Mouse (Mus musculus) forebrain, embryonic 14.5 days (tissue): ENCODE results near the gene Nup93. TPM values are rescaled to one million over a fixed set of nuclear protein-coding genes. Genes with fewer than 3 reads are reported as not detected.
"Not testable (repeated sequence)": the region's sequence is repeated elsewhere in the genome, so short reads cannot be mapped to it uniquely, and the experiment has no call there.

Experiments used
- ATAC-seq: fragments of 200-750 bp; cut with Nextera tagmentation; 2 replicates; pipeline ENCODE4 v1.8.0; 2017; ENCODE audit warnings: mild to moderate bottlenecking, moderate library complexity
- DNase-seq: peaks from one replicate; pipeline ENCODE4 v3.0.0-alpha.2; 2015; ENCODE audit warnings: low spot score
- H3K27ac ChIP-seq: fragments of 300-500 bp; sonication (generic); 2 replicates; pipeline ENCODE4 v1.5.1; 2014; ENCODE audit warnings: low read depth, mild to moderate bottlenecking, control low read depth, low read length, moderate library complexity
- H3K27me3 ChIP-seq: fragments of 300-500 bp; sonication (generic); replicated peaks from 2 replicates; pipeline ENCODE4 v1.6.1; 2014; ENCODE audit warnings: low read length, control low read depth, mixed read lengths; ENCODE audit not compliant: control insufficient read depth, insufficient read depth
- H3K36me3 ChIP-seq: fragments of 300-500 bp; sonication (generic); 2 replicates; pipeline ENCODE4 v1.6.1; 2014; ENCODE audit warnings: low read length, control low read depth; ENCODE audit not compliant: control insufficient read depth, insufficient read depth
- H3K4me1 ChIP-seq: fragments of 300-500 bp; sonication (generic); 2 replicates; pipeline ENCODE4 v1.6.1; 2014; ENCODE audit warnings: antibody characterized with exemption, low read length, control low read depth; ENCODE audit not compliant: control insufficient read depth, insufficient read depth
- H3K4me2 ChIP-seq: fragments of 300-500 bp; sonication (generic); 2 replicates; pipeline ENCODE4 v1.6.1; 2014; ENCODE audit warnings: mild to moderate bottlenecking, control low read depth, low read length
- H3K4me3 ChIP-seq: fragments of 300-500 bp; sonication (generic); 2 replicates; pipeline ENCODE4 v1.5.1; 2014; ENCODE audit warnings: low read depth, low read length, control low read depth
- H3K9ac ChIP-seq: fragments of 300-500 bp; sonication (generic); 2 replicates; pipeline ENCODE4 v1.6.1; 2014; ENCODE audit warnings: mild to moderate bottlenecking, low read length, control low read depth, moderate library complexity
- H3K9me3 ChIP-seq: fragments of 300-500 bp; sonication (generic); replicated peaks from 2 replicates; pipeline ENCODE4 v1.6.1; 2016; ENCODE audit warnings: low read length, control low read depth, mixed read lengths; ENCODE audit not compliant: control insufficient read depth
- WGBS: fragments of 180-500 bp; shearing (Covaris S2); extraction: QIAGEN DNeasy Blood & Tissue Kit; methylation state at CpG from one replicate; pipeline ENCODE4 v1.1.7; 2014; 5-methylcytosine and 5-hydroxymethylcytosine counted together
- polyA plus RNA-seq: library from polyadenylated mRNA; unstranded; fragments of >200 nt; fragmentation: Nextera tagmentation; extraction: Ambion mirVana; gene quantifications from 2 replicates; pipeline ENCODE4 v1.2.1, GENCODE M21; 2014

Gene Nup93
- polyA plus RNA-seq: 65.2 and 72.6 TPM in 2 replicates

DNA sequence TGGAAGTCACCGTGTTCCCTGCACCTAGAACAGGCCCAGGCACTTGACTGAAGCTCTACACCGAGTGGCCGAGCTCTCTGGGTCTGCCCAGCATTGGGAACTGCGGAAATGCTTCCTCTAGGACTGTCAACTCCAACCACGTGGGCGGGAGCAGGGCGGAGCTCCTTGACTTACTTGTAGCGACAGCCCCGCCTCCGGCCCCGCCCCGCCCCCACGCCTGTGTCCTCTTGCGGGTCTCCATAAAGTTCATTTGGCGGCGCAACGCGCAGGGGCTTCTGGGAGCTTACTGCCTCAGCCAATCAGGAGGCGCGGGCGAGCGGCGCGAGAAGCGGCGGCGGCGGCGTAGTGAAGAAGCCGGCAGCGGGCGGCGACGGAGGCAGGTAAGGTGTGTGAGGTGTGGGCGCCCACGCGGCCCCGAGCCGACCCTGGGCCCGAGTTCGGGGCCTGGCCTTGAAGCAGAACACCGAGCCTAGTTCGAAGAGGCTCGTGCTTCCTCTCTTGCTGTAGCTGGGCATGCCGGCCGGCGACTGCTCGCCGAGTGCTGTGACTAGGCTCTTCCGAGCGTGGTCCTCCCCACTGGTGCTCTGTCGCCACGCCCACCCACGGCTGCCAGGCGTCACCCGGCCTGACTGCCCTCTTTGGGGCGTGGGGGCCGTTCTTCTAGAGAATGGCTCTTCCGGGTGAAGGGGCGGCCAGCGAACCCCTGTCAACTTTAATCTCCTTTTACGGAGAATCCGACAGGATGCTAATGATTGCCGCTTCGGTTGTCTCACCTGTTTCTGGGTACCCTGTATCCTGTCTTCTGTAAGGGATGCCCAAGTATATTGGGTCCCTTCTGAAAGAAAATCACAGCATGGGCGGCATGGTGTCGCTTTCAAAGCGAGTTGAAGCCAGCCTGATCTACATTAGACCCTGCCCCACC is at the start of gene Nup93:
Nup93 (plus strand) TSS at position 313 of the 922 bp plus-strand sequence.
- H3K27ac ChIP-seq: 0 out of 2 replicates have a peak within 1 kb of the TSS, but pooled peaks have one; percentile 3
- WGBS: under 1% methylated on average over 66 of the region's 68 CpGs
- DNase-seq: peak; percentile 99
- H3K4me1 ChIP-seq: peaks cover 11% of the 10 kb centered on the region; the same call in 1 of the 2 replicates
- peak within 1 kb of the TSS; percentile 63 for H3K9ac ChIP-seq
- no peaks in the 10 kb centered on the region for H3K36me3 ChIP-seq
- H3K4me3 ChIP-seq: peak within 1 kb of the TSS; percentile 48
- no peaks in the 10 kb centered on the region for H3K9me3 ChIP-seq
- H3K4me2 ChIP-seq: peak within 1 kb of the TSS; percentile 68
- ATAC-seq: peak; percentile 98
- no peaks in the 10 kb centered on the region for H3K27me3 ChIP-seq

DNA sequence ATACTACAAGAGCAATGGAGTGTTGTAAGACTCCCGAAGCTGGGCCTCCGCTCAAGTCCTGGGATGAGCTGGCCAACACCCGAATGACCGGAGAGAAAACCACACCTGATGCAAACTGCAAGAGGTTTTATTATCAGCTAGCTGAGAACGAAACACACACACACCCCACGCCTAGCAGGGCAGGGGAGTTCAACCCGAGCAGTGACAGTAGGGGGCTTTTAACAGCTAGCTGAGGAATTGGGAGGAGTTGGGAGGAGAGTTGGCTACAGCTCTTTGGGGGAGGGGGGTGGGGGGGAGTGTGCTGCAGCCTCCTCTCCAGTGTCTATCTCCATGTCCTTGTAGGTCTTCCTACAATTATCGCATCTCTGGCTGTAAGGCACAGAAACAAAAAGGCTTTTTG is 48.6 kb upstream of the Nup93 start:
- not testable (repeated sequence) for H3K36me3 ChIP-seq, H3K4me1 ChIP-seq, H3K4me2 ChIP-seq, H3K27ac ChIP-seq, ATAC-seq, DNase-seq, H3K9me3 ChIP-seq, H3K27me3 ChIP-seq, H3K4me3 ChIP-seq, H3K9ac ChIP-seq
- WGBS: 73% methylated on average over 8 of the region's 8 CpGs

DNA sequence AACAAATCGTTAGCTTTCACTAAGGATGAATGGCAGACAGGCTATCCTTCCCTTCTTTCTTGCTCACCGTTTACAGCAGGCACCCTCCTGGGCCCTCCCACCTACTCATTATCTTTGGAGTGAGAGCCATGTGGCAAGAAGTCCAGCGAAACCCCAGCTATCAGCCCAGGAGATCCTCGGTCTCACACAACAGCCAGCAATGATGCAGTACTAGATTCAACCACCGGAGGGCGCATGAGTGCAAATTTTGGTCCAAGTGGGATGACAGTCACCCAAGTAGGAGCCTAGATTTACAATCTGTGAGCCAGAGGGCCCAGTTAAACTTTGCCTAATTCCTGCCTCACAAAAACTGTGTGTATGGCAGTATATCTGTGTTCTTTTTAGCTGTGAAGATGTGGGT is 47.1 kb upstream of the Nup93 start:
- H3K4me1 ChIP-seq: peaks cover 7% of the 10 kb centered on the region
- no peak overlapping the region for H3K9ac ChIP-seq
- no peaks in the 10 kb centered on the region for H3K9me3 ChIP-seq
- WGBS: 2% methylated on average over 6 of the region's 6 CpGs
- H3K27ac ChIP-seq: no peak overlapping the region
- no peaks in the 10 kb centered on the region for H3K36me3 ChIP-seq
- peaks cover 16% of the 10 kb centered on the region for H3K27me3 ChIP-seq
- ATAC-seq: peak; percentile 63
- peak; percentile 88 for DNase-seq
- 0 out of 2 replicates have a peak overlapping the region, but pooled peaks have one; percentile 23 for H3K4me2 ChIP-seq
- H3K4me3 ChIP-seq: no peak overlapping the region

DNA sequence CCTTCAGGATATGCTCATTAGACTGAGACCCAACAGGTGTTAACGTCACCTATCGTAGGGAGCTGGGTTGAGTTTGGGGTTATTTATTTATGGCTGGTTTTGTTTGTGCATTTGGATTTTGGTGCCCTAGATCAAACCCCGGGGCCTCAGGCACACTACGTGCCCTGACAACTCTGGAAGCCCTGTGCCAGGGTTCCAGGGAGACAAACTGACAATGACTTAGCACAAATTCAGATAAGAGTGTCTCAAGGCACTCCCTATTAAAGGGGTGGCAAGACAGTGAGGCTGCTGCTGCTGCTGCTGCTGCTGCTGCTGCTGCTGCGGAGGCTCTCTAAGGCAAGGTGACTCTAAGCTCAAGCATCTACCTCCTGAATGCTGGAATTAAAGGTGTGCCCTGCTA is 44.8 kb upstream of the Nup93 start:
- H3K9me3 ChIP-seq: no peaks in the 10 kb centered on the region
- H3K9ac ChIP-seq: no peak overlapping the region
- no peaks in the 10 kb centered on the region for H3K36me3 ChIP-seq
- no peak overlapping the region for H3K4me3 ChIP-seq
- peaks cover 29% of the 10 kb centered on the region for H3K27me3 ChIP-seq
- no peak overlapping the region for H3K27ac ChIP-seq
- H3K4me2 ChIP-seq: no peak overlapping the region
- ATAC-seq (no peak), DNase-seq (no peak)
- WGBS: 92% methylated on average over 5 of the region's 5 CpGs
- peaks cover 15% of the 10 kb centered on the region for H3K4me1 ChIP-seq

DNA sequence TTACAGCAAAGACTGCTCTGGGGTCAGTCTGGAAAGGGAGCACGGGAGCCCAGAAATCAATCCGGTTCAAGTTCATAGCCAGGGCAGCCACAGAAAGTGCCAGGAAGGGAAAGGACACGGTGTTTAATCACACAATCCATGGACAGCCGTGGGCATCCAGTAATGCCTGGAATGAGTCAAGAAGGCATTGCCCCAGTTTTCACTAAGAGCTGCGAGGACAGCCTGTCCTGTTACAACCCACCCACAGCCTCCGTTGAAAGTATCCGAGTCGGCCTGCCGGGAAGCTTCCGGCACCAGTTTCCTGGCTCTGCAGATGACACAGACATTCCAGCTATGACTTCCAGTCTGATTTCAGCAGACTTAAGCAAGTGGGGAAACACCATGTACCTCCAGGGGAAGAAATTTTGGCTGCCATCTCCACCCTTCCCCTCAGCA is 43.0 kb upstream of the Nup93 start:
- H3K27me3 ChIP-seq: peaks cover 34% of the 10 kb centered on the region

DNA sequence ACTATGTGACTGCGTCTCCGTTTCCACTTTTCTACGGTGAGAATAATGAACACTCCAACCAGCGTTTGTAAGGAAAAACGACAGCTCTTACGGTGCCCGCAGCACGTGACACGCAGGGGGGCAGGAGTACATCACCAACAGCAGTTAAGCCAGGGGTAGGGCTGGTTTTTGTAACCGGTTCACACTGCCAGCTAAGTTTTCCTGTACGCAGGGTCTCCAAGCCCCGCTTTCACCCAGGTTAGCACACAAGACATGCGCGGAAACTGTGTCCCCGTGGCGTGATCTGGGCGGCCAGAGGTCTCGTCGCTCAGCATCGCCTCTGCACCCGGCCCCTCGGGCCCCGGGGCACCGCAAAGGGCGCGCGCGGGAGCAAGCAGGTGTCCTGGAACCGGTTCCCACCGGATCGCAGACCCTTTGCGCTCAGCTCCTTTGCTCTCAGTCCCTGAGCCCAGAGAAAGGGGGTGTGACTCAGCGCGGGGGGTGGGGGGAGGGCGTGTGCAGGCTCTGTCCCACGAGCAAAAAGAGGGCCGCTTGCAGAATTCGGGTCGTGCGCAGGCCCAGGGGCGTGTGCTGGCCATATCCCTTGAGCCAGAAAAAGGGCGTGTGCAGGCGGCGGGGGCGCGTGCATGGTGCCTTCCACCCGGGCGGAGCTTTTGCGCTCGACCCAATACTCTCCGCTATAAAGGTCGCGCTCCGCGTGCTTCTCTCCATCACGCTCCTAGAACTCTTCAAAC is 42.1 kb upstream of the Nup93 start, which contains the start of gene Mt2:
Mt2 (plus strand) TSS at position 590 of the 734 bp plus-strand sequence.
- ATAC-seq (peak; percentile 74), DNase-seq (peak; percentile 56)
- no peak within 1 kb of the TSS; the same call in 1 of the 2 replicates for H3K27ac ChIP-seq
- peak within 1 kb of the TSS; percentile 97 for H3K4me2 ChIP-seq
- H3K9ac ChIP-seq: peak within 1 kb of the TSS; percentile 59
- H3K4me3 ChIP-seq: peak within 1 kb of the TSS; percentile 47
- no peaks in the 10 kb centered on the region for H3K9me3 ChIP-seq
- H3K27me3 ChIP-seq: peaks cover 34% of the 10 kb centered on the region
- WGBS: under 1% methylated on average over 52 of the region's 56 CpGs
- peaks cover 15% of the 10 kb centered on the region for H3K4me1 ChIP-seq
- no peaks in the 10 kb centered on the region for H3K36me3 ChIP-seq

More for the DNA sequence above, 43.0 kb upstream of the Nup93 start:
- peak overlapping the region; percentile 97; the same call in 1 of the 2 replicates for H3K4me2 ChIP-seq
- H3K4me1 ChIP-seq: peaks cover 15% of the 10 kb centered on the region
- no peaks in the 10 kb centered on the region for H3K9me3 ChIP-seq
- H3K36me3 ChIP-seq: no peaks in the 10 kb centered on the region
- no peak overlapping the region for H3K27ac ChIP-seq
- no peak overlapping the region for H3K9ac ChIP-seq
- no peak overlapping the region for H3K4me3 ChIP-seq
- WGBS: 59% methylated on average over 10 of the region's 10 CpGs
- DNase-seq (no peak), ATAC-seq (no peak)

DNA sequence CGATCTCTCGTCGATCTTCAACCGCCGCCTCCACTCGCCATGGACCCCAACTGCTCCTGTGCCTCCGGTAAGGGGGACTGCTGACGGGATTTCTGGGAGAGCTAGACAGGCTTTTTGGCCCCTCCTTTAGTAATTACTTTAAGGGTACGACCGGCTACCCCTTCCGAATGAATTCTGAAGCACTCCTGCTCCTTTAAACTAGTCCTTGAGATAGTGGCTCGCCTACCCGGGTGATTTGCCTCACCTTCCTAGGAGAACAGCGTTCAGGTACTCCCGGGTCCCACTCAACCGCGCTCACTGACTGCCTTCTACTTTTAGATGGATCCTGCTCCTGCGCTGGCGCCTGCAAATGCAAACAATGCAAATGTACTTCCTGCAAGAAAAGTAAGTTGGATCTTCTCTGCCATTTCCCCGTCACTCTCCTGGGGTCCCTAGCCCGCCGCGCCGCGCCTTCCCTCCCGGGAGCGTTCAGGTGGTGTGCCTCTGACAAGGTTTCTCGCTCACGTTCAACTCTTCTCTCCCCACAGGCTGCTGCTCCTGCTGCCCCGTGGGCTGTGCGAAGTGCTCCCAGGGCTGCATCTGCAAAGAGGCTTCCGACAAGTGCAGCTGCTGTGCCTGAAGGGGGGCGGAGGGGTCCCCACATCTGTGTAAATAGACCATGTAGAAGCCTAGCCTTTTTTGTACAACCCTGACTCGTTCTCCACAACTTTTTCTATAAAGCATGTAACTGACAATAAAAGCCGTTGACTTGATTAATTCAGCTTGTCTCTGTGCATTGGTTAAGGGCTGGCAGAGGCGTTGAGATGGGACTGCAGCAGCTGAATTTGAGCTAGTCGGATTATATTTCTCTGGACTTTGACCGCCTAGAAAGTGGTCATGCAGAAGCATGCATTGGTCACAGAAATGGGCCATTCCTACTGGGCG is 41.3 kb upstream of the Nup93 start:
- ATAC-seq: peak; percentile 62; the same call in 1 of the 2 replicates
- Histone ChIP-seq H3K27me3 (peaks cover 34% of the 10 kb centered on the region), H3K27ac (no peak overlapping the region), H3K4me2 (peak overlapping the region; percentile 97), H3K9ac (peak overlapping the region; percentile 59), H3K36me3 (no peaks in the 10 kb centered on the region), H3K4me1 (peaks cover 15% of the 10 kb centered on the region), H3K4me3 (peak overlapping the region; percentile 47), H3K9me3 (no peaks in the 10 kb centered on the region)
- DNase-seq: peak; percentile 38
- WGBS: 3% methylated on average over 39 of the region's 39 CpGs

DNA sequence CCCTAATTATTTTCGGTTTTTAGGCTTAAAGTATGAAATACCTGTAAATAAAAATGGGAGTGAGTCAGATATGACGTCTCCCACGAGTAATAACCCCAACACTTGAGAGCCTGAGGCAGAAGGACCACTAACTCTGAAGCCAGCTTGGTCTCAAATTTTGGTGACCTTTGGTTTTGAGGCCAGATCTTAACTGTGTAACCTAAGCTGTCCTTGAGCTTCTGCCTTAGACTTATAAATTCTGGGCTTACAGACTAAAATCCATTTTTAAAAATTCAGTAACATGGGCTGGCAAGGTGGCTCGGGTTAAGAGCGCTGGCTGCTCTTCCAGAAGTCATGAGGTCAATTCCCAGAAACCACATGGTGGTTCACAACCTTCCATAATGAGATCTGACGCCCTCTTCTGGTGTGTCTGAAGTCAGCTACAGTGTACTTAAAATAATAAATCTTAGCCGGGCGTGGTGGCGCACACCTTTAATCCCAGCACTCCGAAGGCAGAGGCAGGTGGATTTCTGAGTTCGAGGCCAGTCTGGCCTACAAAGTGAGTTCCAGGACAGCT is 40.4 kb upstream of the Nup93 start:
- ATAC-seq (no peak), DNase-seq (no peak)
- H3K9me3 ChIP-seq: no peaks in the 10 kb centered on the region
- H3K27me3 ChIP-seq: peaks cover 40% of the 10 kb centered on the region
- WGBS: 56% methylated on average over 11 of the region's 11 CpGs
- H3K9ac ChIP-seq: no peak overlapping the region
- H3K4me3 ChIP-seq: no peak overlapping the region
- no peak overlapping the region for H3K27ac ChIP-seq
- no peaks in the 10 kb centered on the region for H3K36me3 ChIP-seq
- no peak overlapping the region for H3K4me2 ChIP-seq
- peaks cover 15% of the 10 kb centered on the region for H3K4me1 ChIP-seq
